Mouse (Mus musculus) right cerebral cortex, postnatal 14 days (tissue): ENCODE data around the gene Slc4a7.
A peak's percentile ranks its signal among the peaks of the same experiment; 100 is the strongest.
"Not testable (repeated sequence)": the region's sequence is repeated elsewhere in the genome, so short reads cannot be mapped to it uniquely, and the experiment has no call there.

Source experiments
- DNase-seq: peaks from one replicate; pipeline ENCODE4 v3.0.0; 2022

The Slc4a7 gene

GRCm38 (mm10) chr14:14800810-14801209, 98.7 kb downstream of the Slc4a7 start:
- DNase-seq, result no peak

GRCm38 (mm10) chr14:14803115-14803514, 101.0 kb downstream of the Slc4a7 start, which contains the start of gene Nek10:
Gene Nek10, plus strand, starts transcription at chr14:14803415.
- not testable (repeated sequence) for DNase-seq

GRCm38 (mm10) chr14:14803921-14804517, 101.9 kb downstream of the Slc4a7 start:
- DNase-seq, result peak; percentile 42

GRCm38 (mm10) chr14:14804518-14805212, 102.6 kb downstream of the Slc4a7 start:
- no peak for DNase-seq

GRCm38 (mm10) chr14:14832520-14833240, 130.6 kb downstream of the Slc4a7 start:
- DNase-seq, result peak; percentile 22

- no peak for DNase-seq
Measured at GRCm38 (mm10) chr14:14833498-14833897, 131.4 kb downstream of the Slc4a7 start.

- no peak for DNase-seq
Measured at GRCm38 (mm10) chr14:14834266-14834665, 132.2 kb downstream of the Slc4a7 start.

- no peak for DNase-seq
Measured at GRCm38 (mm10) chr14:14837627-14838026, 135.5 kb downstream of the Slc4a7 start.

- DNase-seq, result no peak
Measured at GRCm38 (mm10) chr14:14838109-14838508, 136.0 kb downstream of the Slc4a7 start.

- no peak for DNase-seq
Measured at GRCm38 (mm10) chr14:14842734-14843530, 140.9 kb downstream of the Slc4a7 start.
